Mouse (Mus musculus) forebrain, postnatal 0 days (tissue): ENCODE measurements around the gene Dlk2. TPM values are rescaled to one million over a fixed set of nuclear protein-coding genes. Genes with fewer than 3 reads are reported as not detected.

Source experiments
- ATAC-seq: fragments of 200-750 bp; cut with Nextera tagmentation; 2 replicates; pipeline ENCODE4 v1.8.0; 2017; ENCODE audit warnings: mild to moderate bottlenecking, moderate library complexity
- DNase-seq: peaks from one replicate; pipeline ENCODE4 v3.0.0-alpha.2; 2015
- H3K27ac ChIP-seq: fragments of 300-500 bp; sonication (generic); 2 replicates; pipeline ENCODE4 v1.5.1; 2014; ENCODE audit warnings: low read depth, mild to moderate bottlenecking, antibody characterized with exemption, low read length, moderate library complexity, mixed read lengths
- H3K27me3 ChIP-seq: fragments of 300-500 bp; sonication (generic); 2 replicates; pipeline ENCODE4 v1.6.1; 2014; ENCODE audit warnings: mild to moderate bottlenecking, low read length, mixed read lengths; ENCODE audit not compliant: insufficient read depth
- H3K36me3 ChIP-seq: fragments of 300-500 bp; sonication (generic); 2 replicates; pipeline ENCODE4 v1.6.1; 2014; ENCODE audit warnings: mild to moderate bottlenecking, moderate library complexity; ENCODE audit not compliant: insufficient read depth
- H3K4me1 ChIP-seq: fragments of 300-500 bp; sonication (generic); 2 replicates; pipeline ENCODE4 v1.6.1; 2014; ENCODE audit warnings: antibody characterized with exemption; ENCODE audit not compliant: insufficient read depth
- H3K4me2 ChIP-seq: fragments of 300-500 bp; sonication (generic); 2 replicates; pipeline ENCODE4 v1.6.1; 2014; ENCODE audit warnings: low read depth, mild to moderate bottlenecking, moderate library complexity
- H3K4me3 ChIP-seq: fragments of 300-500 bp; sonication (generic); 2 replicates; pipeline ENCODE4 v1.5.1; 2014; ENCODE audit warnings: low read depth, low read length, mixed read lengths
- H3K9ac ChIP-seq: fragments of 300-500 bp; sonication (generic); 2 replicates; pipeline ENCODE4 v1.6.1; 2014; ENCODE audit warnings: mild to moderate bottlenecking
- H3K9me3 ChIP-seq: fragments of 300-500 bp; sonication (generic); 2 replicates; pipeline ENCODE4 v1.6.1; 2016; ENCODE audit warnings: low read length
- CTCF ChIP-seq: sonication (generic); IDR thresholded peaks from 2 replicates; pipeline ENCODE4 v1.5.1; 2016; ENCODE audit warnings: antibody characterized with exemption, control low read depth, low read depth
- WGBS: fragments of 180-500 bp; shearing (Covaris S2); extraction: QIAGEN DNeasy Blood & Tissue Kit; methylation state at CpG from one replicate; pipeline ENCODE4 v1.1.7; 2014; 5-methylcytosine and 5-hydroxymethylcytosine counted together
- polyA plus RNA-seq: library from polyadenylated mRNA; unstranded; fragments of >200 nt; fragmentation: Nextera tagmentation; extraction: Ambion mirVana; gene quantifications from 2 replicates; pipeline ENCODE4 v1.2.1, GENCODE M21; 2015
- total RNA-seq: library from RNA; depleted of rRNA; stranded (reverse); fragments of >200 nt; gene quantifications from 2 replicates; pipeline ENCODE4 v1.2.3, GENCODE M21; 2014; rRNA removed

Dlk2 gene
- total RNA-seq = 49.9 and 61.3 TPM in 2 replicates
- 16.3 and 16.8 TPM in 2 replicates for polyA plus RNA-seq

GRCm38 (mm10) chr17:46297364-46298219, at the start of gene Dlk2:
Gene Dlk2 (plus strand): TSS chr17:46297421.
- peak within 1 kb of the TSS; percentile 86 for H3K27ac ChIP-seq
- peak; percentile 64 for ATAC-seq
- H3K4me3 ChIP-seq = peak within 1 kb of the TSS; percentile 70
- H3K9ac ChIP-seq = peak within 1 kb of the TSS; percentile 77
- H3K27me3 ChIP-seq = peaks cover 9% of the 10 kb centered on the region
- peak within 1 kb of the TSS; percentile 91 for H3K4me2 ChIP-seq
- H3K36me3 ChIP-seq = peaks cover 7% of the 10 kb centered on the region; the same call in 1 of the 2 replicates
- whole genome bisulfite sequencing = 2% methylated on average over 53 of the region's 86 CpGs
- no peaks in the 10 kb centered on the region for H3K9me3 ChIP-seq
- TF ChIP-seq CTCF = no peak
- no peaks in the 10 kb centered on the region for H3K4me1 ChIP-seq
- peak; percentile 74 for DNase-seq

GRCm38 (mm10) chr17:46247512-46248188, 49.6 kb upstream of the Dlk2 start, which contains the start of the genes Polr1c and Yipf3:
Gene Polr1c (minus strand): TSS chr17:46248054.
Gene Yipf3 (plus strand): TSS chr17:46248080.
- ATAC-seq (peak; percentile 97), DNase-seq (peak; percentile 96)
- Histone ChIP-seq H3K9ac (peak within 1 kb of the TSS; percentile 97), H3K9me3 (no peaks in the 10 kb centered on the region), H3K4me3 (peak within 1 kb of the TSS; percentile 99), H3K4me1 (peaks cover 15% of the 10 kb centered on the region), H3K27me3 (no peaks in the 10 kb centered on the region), H3K36me3 (peaks cover 59% of the 10 kb centered on the region), H3K4me2 (peak within 1 kb of the TSS; percentile 90), H3K27ac (peak within 1 kb of the TSS; percentile 85)
- no peak for TF ChIP-seq CTCF
- WGBS = 2% methylated on average over 53 of the region's 53 CpGs

GRCm38 (mm10) chr17:46248189-46248522, 49.1 kb upstream of the Dlk2 start:
- under 1% methylated on average over 37 of the region's 37 CpGs for WGBS
- ATAC-seq = peak; percentile 43

GRCm38 (mm10) chr17:46251174-46251573, 46.0 kb upstream of the Dlk2 start:
- Histone ChIP-seq H3K9me3 (no peaks in the 10 kb centered on the region), H3K27ac (no peak overlapping the region), H3K27me3 (no peaks in the 10 kb centered on the region), H3K4me1 (peaks cover 29% of the 10 kb centered on the region), H3K9ac (no peak overlapping the region), H3K36me3 (peaks cover 27% of the 10 kb centered on the region), H3K4me2 (no peak overlapping the region), H3K4me3 (no peak overlapping the region)
- ATAC-seq = no peak
- TF ChIP-seq CTCF = peak; percentile 19; the same call in 1 of the 2 replicates
- 86% methylated on average over 7 of the region's 7 CpGs for WGBS
- DNase-seq = no peak

More at GRCm38 (mm10) chr17:46248189-46248522, 49.1 kb upstream of the Dlk2 start:
- peaks cover 55% of the 10 kb centered on the region for H3K36me3 ChIP-seq
- no peak for TF ChIP-seq CTCF
- peak overlapping the region; percentile 90 for H3K4me2 ChIP-seq
- peak overlapping the region; percentile 97 for H3K9ac ChIP-seq
- H3K27me3 ChIP-seq = no peaks in the 10 kb centered on the region
- no peaks in the 10 kb centered on the region for H3K9me3 ChIP-seq
- H3K27ac ChIP-seq = peak overlapping the region; percentile 85
- H3K4me3 ChIP-seq = peak overlapping the region; percentile 99
- H3K4me1 ChIP-seq = peaks cover 16% of the 10 kb centered on the region
- DNase-seq = no peak

- DNase-seq (peak; percentile 72), ATAC-seq (no peak; the same call in 1 of the 2 replicates)
- WGBS = 57% methylated on average over 14 of the region's 14 CpGs
- Histone ChIP-seq H3K27ac (no peak overlapping the region), H3K27me3 (no peaks in the 10 kb centered on the region), H3K36me3 (peaks cover 29% of the 10 kb centered on the region), H3K4me1 (peaks cover 22% of the 10 kb centered on the region), H3K9ac (peak overlapping the region; percentile 89; the same call in 1 of the 2 replicates), H3K4me3 (peak overlapping the region; percentile 74; the same call in 1 of the 2 replicates), H3K9me3 (no peaks in the 10 kb centered on the region), H3K4me2 (peak overlapping the region; percentile 89)
- peak; percentile 55 for TF ChIP-seq CTCF
These were observed 44.4 kb upstream of the Dlk2 start for GRCm38 (mm10) chr17:46252571-46253451.

- no peak for TF ChIP-seq CTCF
- WGBS = 1% methylated on average over 43 of the region's 48 CpGs
- Histone ChIP-seq H3K27ac (peak within 1 kb of the TSS; percentile 86), H3K36me3 (peaks cover 33% of the 10 kb centered on the region), H3K9ac (peak within 1 kb of the TSS; percentile 89), H3K4me3 (peak within 1 kb of the TSS; percentile 74), H3K27me3 (no peaks in the 10 kb centered on the region), H3K4me2 (peak within 1 kb of the TSS; percentile 89), H3K9me3 (no peaks in the 10 kb centered on the region), H3K4me1 (peaks cover 21% of the 10 kb centered on the region)
- ATAC-seq (peak; percentile 93), DNase-seq (peak; percentile 94)
These were observed 43.7 kb upstream of the Dlk2 start, which contains the start of gene Lrrc73 for GRCm38 (mm10) chr17:46253452-46254084. Gene Lrrc73 (plus strand): TSS chr17:46253531.
